Mouse (Mus musculus) right cerebral cortex, postnatal 4 days (tissue): ENCODE results near the gene Gm40193.
A peak's percentile ranks its signal among the peaks of the same experiment; 100 is the strongest.
"Not testable (repeated sequence)": the region's sequence is repeated elsewhere in the genome, so short reads cannot be mapped to it uniquely, and the experiment has no call there.

Experiments
- DNase-seq: peaks from one replicate; pipeline ENCODE4 v3.0.0-alpha.2; 2022

Gene Gm40193

GRCm38 (mm10) chr11:70532839-70533238 lies at the start of gene Gm40193:
Gene Gm40193 (minus strand): TSS chr11:70532939.
- DNase-seq = no peak

DNA sequence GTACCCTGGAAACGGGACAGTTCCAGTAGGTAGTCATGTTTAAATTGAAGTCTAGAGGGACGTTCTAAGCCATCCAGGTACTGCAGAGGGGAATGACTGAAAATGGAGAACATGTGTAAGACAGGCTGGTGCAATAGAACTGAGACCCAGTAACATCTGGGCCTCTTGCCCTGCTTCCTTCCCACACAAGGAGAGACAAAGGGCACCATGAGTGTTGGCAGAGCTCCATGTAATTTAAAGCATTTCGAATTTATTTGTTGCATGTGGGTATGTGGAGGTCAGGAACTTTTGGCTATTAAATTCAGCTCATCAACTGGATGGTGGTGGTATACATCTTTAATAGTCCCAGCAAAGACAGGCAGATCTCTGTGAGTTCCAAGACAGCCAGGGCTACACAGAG lies 49.5 kb upstream of the Gm40193 start:
- no peak for DNase-seq

- no peak for DNase-seq
Measured at GRCm38 (mm10) chr11:70580921-70581320, 48.2 kb upstream of the Gm40193 start.

DNA sequence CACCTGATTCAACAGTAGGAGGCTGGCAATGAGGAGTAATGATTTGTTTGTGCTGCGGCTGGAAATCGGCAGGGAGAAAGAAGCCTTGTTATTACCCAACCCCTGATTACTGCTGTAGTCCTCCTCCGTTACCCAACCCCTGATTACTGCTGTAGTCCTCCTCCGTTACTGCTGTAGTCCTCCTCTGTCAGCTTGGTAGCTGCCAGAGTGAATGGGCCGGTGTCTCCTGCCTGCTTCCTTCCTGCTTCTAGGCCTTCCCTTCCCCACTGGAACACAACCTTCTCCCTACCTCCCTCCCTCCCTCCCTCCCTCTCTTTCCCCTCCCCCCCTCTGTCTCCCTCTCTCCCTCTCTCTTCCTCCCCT lies 47.6 kb upstream of the Gm40193 start:
- no peak for DNase-seq

DNA sequence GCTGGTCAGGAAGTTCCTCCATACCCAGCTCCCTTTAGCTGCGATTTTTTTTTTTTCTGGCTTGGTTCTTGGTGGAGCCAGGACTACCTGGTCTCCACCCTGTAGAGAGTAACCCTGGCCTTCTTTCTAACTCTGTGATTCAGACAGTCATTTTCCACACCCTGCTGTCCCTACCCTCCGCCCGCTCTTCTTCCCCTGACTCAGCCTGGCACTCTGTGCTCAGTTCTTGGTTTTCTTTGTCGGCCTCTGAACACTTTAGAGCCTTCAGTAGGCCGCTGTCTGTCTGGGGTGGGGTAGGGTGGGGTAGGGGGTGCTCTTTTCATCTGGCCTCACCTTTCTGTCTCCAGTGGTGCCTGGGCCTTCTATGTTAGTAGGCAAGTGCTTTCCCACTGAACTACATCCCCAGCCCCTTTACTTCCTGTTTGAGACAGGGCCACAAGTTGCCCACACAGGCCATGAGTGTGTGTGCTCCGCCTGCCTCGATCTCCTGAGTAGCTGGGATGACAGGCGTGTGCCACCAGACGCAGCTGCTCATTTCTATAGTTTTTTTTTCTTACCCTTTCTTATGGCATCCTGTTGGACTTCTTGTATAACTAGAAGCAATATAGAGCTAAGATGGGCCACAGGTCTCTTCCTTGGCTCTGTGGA lies 47.1 kb upstream of the Gm40193 start:
- no peak for DNase-seq

- DNase-seq = no peak
Measured at GRCm38 (mm10) chr11:70578962-70579361, 46.2 kb upstream of the Gm40193 start.

DNA sequence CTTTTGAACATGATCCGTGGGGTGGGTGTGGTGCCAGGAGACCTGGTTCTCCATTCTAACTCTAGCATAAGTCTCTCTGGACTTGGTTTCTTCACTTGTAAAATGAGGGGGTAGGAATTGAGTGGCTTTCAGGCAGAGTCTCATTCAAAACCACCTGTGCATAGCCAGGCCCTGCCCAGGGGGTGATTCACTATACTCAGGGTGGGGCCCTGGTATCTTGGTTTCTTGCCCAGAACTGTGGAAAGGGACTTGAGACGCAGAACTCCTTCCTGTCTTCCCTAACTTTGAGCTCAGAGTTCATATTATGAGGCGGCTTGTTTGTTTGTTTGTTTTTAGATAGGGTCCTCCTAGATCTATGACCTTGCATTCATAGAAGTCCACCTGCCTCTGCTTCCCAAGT lies 44.5 kb upstream of the Gm40193 start:
- DNase-seq = no peak

GRCm38 (mm10) chr11:70573872-70574271 lies 41.1 kb upstream of the Gm40193 start:
- DNase-seq = no peak

GRCm38 (mm10) chr11:70572348-70572902 lies 39.7 kb upstream of the Gm40193 start:
- DNase-seq = no peak

DNA sequence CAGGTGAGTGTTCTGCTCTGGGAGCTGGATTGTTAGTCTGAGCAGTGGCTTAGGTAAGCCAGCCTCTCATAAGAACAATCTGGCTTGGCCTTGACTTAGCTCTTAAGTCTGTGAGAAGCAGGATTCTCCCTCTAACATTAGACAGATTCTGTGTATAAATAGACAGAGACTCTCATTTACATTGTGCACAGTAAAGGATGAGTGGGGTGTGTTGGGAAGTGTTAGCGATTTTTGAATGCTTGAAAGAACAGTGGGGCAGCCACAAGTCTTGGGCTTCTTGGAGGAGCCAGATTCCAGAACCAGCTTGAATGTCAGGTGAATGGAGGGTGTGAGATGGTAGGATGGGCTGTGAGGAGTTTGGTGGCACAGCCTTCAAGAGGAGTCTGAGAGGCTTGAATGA lies 38.9 kb upstream of the Gm40193 start:
- no peak for DNase-seq

DNA sequence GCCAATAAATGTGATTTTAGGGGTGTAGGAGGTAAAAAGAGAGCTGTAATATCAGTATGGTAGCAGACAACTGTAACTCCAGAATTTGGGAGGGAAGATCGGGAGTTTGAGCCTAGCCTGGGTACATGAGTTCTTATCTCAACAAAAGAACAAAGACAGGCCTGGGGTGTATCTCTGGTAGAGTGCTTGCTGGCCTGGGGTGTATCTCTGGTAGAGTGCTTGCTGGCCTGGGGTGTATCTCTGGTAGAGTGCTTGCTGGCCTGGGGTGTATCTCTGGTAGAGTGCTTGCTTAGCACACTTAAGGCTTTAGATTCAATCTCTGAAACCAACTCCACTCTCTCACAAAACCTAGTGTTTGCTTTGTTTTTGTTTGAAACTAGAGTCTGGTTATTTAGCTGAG lies 37.9 kb upstream of the Gm40193 start:
- not testable (repeated sequence) for DNase-seq

GRCm38 (mm10) chr11:70566586-70566985 lies 33.8 kb upstream of the Gm40193 start:
- DNase-seq = no peak

DNA sequence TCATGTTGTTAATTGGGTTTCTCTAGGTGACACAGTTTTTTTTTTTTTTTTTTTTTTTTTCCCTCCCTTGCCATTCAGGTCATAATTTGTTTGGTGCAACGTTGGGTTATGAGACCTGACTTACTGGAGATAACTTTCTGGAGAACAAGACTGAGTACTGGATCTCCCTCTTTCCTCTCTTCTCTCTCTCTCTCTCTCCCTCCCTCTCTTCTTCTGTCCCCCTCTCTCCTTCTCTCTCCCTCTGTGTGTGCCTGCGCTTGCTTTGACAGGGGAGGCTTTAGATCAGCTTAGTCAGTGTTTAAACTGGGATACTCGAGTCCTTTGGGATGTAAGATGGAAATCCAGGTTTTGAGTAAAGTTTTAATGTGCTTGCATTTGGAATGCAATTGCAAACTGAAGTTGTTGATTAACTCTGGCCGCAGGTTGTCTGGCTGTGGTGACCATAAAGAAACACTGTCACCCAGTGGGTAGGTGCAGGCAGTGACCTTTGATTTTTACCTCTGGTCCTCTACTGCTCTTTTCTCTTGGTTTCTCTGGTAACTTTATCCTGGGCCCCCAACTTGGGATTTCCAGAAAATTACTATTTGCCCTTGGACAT lies 31.6 kb upstream of the Gm40193 start:
- DNase-seq = no peak

DNA sequence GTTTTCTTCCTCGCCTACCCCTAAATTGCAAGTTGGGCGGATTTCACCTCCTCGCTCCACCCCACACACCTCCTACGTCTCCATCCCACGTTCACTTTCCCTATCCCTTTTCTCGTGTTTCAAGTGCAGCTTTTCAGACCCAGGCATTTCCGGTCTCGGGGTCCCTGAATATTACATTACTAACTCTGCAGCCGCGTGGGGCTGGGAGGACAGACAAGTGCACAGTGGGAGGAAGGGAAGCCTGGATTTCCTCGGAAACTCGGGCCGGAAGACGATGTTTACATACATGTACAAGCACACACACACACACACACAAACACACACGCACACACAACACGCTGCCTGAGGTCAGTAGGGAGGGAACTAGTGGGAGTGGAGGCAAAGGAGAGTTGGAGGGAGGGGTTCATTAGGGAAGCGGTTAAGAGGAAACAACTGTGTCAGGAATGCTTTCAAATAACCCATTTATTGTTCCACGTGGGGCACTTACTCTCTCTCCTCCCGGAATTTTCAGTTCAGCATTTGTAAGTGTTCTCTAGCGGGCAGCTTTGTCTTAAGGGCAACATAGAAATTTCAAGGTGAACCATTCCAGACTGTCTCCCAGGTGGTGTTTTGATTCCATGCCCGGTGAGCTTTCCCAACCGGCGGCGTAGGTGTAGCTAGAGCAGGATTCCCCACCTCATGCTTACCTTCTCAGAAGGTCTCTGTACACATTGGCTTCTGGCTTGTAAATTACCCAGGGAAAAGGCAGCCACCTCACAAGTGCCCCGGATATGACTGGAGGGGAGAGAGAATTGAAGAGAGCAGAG lies 30.9 kb upstream of the Gm40193 start:
- no peak for DNase-seq

- DNase-seq = no peak
Measured at GRCm38 (mm10) chr11:70562995-70563469, 30.3 kb upstream of the Gm40193 start.

DNA sequence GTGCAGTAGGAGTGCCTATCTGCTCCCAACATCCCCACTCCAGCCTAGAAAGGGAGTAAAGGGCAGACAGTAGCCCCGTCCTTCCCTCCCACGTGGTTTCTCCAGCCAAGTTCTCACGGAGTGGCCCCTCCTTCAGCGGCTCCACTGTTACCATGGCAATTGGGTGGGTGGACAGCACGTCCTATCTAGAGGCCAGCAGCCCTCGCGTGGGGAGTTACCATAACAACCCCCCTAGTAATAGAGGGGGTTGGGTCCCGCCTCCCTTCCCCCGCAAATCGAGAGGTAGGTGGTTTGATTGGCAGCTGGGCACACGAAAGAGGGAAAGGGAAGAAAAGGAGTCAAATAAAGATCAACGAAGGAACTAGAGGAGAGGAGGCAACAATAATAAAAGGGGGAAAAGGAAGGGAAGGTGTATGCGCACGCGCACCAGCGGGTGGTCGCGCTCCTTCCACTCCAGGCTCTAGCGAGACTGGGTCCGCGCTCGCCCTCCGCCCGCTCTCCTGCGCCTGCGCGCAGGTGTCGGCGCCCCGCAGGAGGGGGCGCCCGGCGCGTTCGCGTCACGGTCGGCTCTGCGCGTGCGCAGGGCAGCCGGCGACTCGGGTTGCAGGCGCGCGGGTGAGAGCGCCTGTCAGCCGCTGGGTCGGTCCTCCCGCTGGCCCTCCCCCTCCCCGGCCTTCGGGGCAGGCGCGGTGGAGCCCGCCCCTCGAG lies 29.7 kb upstream of the Gm40193 start, which contains the start of gene Mink1:
Gene Mink1 (plus strand): TSS at position 595 of the 708 bp plus-strand sequence.
- peak; percentile 89 for DNase-seq

DNA sequence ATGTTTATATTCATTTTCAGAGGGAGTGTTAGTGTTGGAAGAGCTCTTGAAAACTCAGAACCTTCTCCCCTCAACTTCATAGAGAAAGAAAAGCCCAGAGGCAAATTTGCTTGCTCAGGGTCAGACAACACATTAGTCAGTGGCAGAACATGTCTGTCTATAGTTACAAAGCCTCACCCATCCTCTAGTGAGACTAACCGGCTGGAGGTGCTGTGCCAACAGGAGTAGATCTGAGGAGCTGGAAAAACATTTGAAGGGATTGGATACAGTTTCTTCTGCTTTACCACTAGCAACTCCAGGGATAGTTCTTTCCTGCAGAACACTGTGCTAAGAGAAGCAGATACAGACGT lies 29.2 kb upstream of the Gm40193 start:
- no peak for DNase-seq

DNA sequence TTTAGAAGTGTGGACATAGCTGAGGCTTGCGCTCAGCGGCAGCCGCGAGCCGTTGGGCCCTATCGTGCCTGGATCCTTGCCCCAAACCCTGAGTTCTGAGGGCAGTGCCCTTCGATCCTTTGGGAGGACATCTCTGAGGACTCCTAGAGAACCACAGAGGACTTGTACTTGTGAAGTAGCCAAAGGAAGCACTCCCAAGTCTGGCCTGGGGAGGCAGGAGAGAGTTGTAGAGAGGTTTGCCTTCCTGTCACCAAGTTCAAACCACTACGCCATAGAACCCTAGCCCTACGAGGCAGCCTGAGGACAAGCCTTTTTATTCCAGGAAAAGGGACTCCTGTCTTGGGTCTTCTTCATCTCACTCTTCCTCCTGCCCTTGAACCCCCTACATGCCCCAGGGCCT lies 24.8 kb upstream of the Gm40193 start:
- no peak for DNase-seq

DNA sequence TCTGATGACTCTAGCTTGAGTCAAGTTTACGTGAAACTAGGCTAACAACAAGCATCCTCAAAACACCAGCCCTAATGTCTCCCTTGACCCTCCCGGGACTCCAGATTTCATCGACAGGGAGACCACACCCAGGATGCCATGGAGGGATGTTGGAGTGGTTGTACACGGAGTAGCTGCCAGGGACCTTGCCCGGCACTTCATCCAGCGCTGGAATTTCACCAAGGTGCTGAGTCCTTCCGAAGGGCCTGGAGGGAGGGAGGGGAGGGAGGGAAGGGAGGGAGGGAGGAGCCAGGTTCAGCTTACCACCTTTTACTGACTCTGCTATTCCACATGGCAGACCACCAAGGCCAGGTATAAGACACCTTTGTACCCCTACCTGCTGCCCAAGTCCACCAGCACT lies 21.2 kb upstream of the Gm40193 start:
- DNase-seq = no peak

- no peak for DNase-seq
Measured at GRCm38 (mm10) chr11:70551526-70551925, 18.8 kb upstream of the Gm40193 start.

DNA sequence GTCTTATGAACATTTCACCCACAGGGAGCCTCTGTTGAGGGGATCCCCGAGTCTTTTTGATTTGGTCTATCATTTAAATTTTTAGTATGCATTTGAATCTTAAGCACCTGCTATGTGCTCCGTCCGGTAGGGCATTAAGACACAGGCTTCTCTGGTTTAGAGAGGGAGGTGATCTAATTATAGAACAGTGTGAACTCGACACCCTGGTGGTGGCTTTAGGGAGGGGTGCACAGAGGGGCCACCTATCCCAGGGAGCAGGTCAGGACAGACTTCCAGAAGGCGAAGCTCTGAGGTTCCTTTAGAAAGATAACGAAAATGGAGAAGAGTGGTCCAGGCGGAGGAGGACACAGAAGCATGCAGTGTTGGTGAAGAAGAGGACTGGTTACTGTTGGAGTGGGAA lies 11.8 kb upstream of the Gm40193 start:
- DNase-seq = no peak

GRCm38 (mm10) chr11:70541415-70541814 lies 8.7 kb upstream of the Gm40193 start:
- no peak for DNase-seq

DNA sequence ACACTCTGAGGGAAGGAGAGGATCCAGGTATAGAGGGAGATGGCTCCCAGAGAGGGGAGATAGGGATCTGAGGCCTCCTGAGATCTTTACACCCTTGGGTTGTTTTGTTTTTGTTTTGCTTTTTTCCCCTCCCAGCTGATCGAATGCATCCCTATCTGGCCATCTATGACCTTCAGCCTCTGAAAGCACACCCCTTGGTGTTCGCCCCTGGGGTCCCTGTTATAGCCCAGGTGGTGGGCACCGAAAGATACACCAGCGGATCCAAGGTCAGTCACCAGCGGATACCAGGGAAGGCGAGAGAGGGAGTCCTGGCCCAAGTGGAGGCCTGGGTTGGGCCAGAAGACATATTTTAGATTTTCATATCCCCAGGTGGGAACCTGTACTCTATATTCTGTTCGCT lies 8.2 kb upstream of the Gm40193 start:
- DNase-seq = no peak
